10 mouse cellular contexts compared by ENCODE assay signal in genomic region chr17:33773871-33774572, GRCm38 (mm10).
"Had no signal": no experiment of that assay in that cellular context is flagged by ENCODE, and none has a peak within 500 bp of the region (broad histone marks: within the 10 kb centered on the region; RNA-seq: fewer than 3 reads in every experiment).

No protein-coding gene starts in this region.

- H3K4me2 ChIP-seq: hindbrain, embryonic 14.5 days; intestine, embryonic 15.5 days; liver, embryonic 15.5 days; midbrain, embryonic 13.5 days had no signal

- H3K4me3 ChIP-seq: intestine, embryonic 15.5 days; left cerebral cortex, adult 2 months; limb, embryonic 10.5 days; liver, embryonic 15.5 days; midbrain, embryonic 13.5 days had no signal

- H3K9ac ChIP-seq: hindbrain, embryonic 14.5 days; intestine, embryonic 15.5 days; liver, embryonic 15.5 days; midbrain, embryonic 13.5 days had no signal

- H3K36me3 ChIP-seq: midbrain, embryonic 13.5 days had no signal

- DNase-seq: kidney, postnatal 4 days; lung, postnatal 36 days; right cerebral cortex, postnatal 14 days; thymus, postnatal 4 days had no signal

- H3K27me3 ChIP-seq: intestine, embryonic 15.5 days; midbrain, embryonic 13.5 days had no signal

- H3K27ac ChIP-seq: hindbrain, embryonic 14.5 days; intestine, embryonic 15.5 days; left cerebral cortex, adult 2 months; limb, embryonic 10.5 days; midbrain, embryonic 13.5 days had no signal

- ATAC-seq: intestine, embryonic 15.5 days; midbrain, embryonic 13.5 days had no signal

- H3K9me3 ChIP-seq: intestine, embryonic 15.5 days; limb, embryonic 10.5 days; liver, embryonic 15.5 days; midbrain, embryonic 13.5 days had no signal
